Mouse (Mus musculus): ENCODE results near the gene Mei4. TPM values are rescaled to one million over a fixed set of nuclear protein-coding genes. Genes with fewer than 3 reads are reported as not detected.

Mei4 gene
- polyA plus RNA-seq, 1 experiment from 2014 or later: 0.67 TPM

DNA sequence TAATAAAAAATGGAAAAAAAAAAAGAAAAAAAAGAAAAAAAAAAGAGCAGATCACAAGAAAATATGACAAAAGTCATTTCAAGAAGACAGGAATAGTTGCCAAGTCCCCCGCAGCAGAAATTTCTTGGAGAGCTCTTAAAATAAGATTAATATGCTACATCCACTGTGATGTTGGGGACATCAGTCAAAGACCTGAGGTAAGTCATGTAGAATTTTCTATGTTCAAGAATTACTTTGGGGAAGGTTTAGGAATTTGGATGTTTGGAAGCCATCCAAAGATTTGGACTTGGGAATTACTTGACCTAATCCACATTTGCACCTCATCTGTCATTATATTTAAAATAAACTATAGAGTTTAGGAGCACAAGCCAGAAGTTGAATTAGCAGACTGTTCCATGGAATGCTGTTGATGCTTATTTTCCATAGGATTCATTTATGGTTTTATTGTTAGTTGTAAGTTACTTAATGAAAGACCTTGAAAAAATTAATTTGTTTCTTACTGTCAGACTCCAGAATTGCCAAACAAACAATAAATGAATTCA is 179.1 kb downstream of the Mei4 start:
- H3K27me3 ChIP-seq (ENCODE audit: control insufficient read depth, insufficient read depth, low read length): no peaks in the 10 kb centered on the region
- WGBS: 100% methylated on average over 1 of the region's 1 CpGs
- H3K9ac ChIP-seq (ENCODE audit: low read length): no peak overlapping the region
- no peak overlapping the region for H3K27ac ChIP-seq (replicated peaks; ENCODE audit: low read depth, low read length)
- no peaks in the 10 kb centered on the region for H3K9me3 ChIP-seq (ENCODE audit: control insufficient read depth, low read length)
- no peak overlapping the region for H3K4me2 ChIP-seq (ENCODE audit: low read depth, severe bottlenecking)
- no peaks in the 10 kb centered on the region for H3K4me1 ChIP-seq (ENCODE audit: control insufficient read depth, insufficient read depth, low read length)
- no peak for ATAC-seq (ENCODE audit: insufficient number of reproducible peaks, low FRiP score, low TSS enrichment, low read depth)
- no peaks in the 10 kb centered on the region for H3K36me3 ChIP-seq (ENCODE audit: control insufficient read depth, insufficient read depth, low read length)
- no peak for DNase-seq (ENCODE audit: low spot score)
- H3K4me3 ChIP-seq (ENCODE audit: low read depth, low read length): no peak overlapping the region

DNA sequence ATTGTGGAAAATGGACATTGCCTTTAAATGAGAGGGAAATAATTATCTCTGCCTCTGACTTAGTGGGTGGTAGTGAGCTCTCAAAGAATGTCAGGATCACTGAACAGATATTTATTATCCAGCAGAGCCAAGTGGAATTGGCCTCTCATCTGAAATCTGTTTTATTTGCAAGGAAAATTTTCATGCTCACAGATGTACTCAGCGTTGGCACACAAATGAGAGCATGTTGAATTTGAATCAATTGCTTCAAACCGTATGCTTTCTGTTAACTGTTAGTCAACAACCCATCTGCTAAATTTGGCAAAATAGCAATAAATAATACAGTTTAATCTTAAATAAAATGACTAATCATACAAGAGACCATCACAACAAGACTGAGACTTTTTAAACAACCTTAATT is 181.0 kb downstream of the Mei4 start:
- no peak overlapping the region for H3K9ac ChIP-seq (ENCODE audit: low read length)
- no peaks in the 10 kb centered on the region for H3K27me3 ChIP-seq (ENCODE audit: control insufficient read depth, insufficient read depth, low read length)
- ATAC-seq (ENCODE audit: insufficient number of reproducible peaks, low FRiP score, low TSS enrichment, low read depth) (no peak), DNase-seq (ENCODE audit: low spot score) (no peak)
- no peaks in the 10 kb centered on the region for H3K36me3 ChIP-seq (ENCODE audit: control insufficient read depth, insufficient read depth, low read length)
- no peak overlapping the region for H3K4me2 ChIP-seq (ENCODE audit: low read depth, severe bottlenecking)
- WGBS: 84% methylated on average over 2 of the region's 2 CpGs
- H3K27ac ChIP-seq (replicated peaks; ENCODE audit: low read depth, low read length): no peak overlapping the region
- no peak overlapping the region for H3K4me3 ChIP-seq (ENCODE audit: low read depth, low read length)
- H3K9me3 ChIP-seq (ENCODE audit: control insufficient read depth, low read length): no peaks in the 10 kb centered on the region
- H3K4me1 ChIP-seq (ENCODE audit: control insufficient read depth, insufficient read depth, low read length): no peaks in the 10 kb centered on the region

DNA sequence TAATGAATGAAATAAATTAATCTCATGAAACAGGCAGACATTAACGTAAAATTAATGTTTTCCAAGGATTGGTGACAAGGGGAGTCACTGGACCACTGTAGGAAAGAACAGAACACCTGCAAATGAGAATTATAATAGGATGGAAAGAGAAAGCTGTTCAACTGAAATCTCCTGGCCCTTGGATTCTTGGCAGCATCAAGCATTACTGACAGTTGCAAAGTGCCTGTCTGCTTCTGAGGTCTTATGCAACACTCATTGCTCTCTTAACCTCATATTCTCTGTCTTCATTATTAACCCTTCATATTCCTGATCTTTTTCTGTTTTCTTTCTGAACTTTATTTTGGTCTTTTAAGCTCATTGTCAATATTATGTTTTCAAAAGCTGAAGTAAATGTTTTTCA is 210.4 kb downstream of the Mei4 start:
- no peak overlapping the region for H3K9ac ChIP-seq (ENCODE audit: low read length)
- DNase-seq (ENCODE audit: low spot score) (no peak), ATAC-seq (ENCODE audit: insufficient number of reproducible peaks, low FRiP score, low TSS enrichment, low read depth) (no peak)
- no peak overlapping the region for H3K4me2 ChIP-seq (ENCODE audit: low read depth, severe bottlenecking)
- H3K4me3 ChIP-seq (ENCODE audit: low read depth, low read length): no peak overlapping the region
- 80% methylated on average over 1 of the region's 1 CpGs for WGBS
- H3K27me3 ChIP-seq (ENCODE audit: control insufficient read depth, insufficient read depth, low read length): no peaks in the 10 kb centered on the region
- H3K27ac ChIP-seq (replicated peaks; ENCODE audit: low read depth, low read length): no peak overlapping the region
- H3K36me3 ChIP-seq (ENCODE audit: control insufficient read depth, insufficient read depth, low read length): no peaks in the 10 kb centered on the region
- no peaks in the 10 kb centered on the region for H3K4me1 ChIP-seq (ENCODE audit: control insufficient read depth, insufficient read depth, low read length)
- H3K9me3 ChIP-seq (ENCODE audit: control insufficient read depth, low read length): no peaks in the 10 kb centered on the region

DNA sequence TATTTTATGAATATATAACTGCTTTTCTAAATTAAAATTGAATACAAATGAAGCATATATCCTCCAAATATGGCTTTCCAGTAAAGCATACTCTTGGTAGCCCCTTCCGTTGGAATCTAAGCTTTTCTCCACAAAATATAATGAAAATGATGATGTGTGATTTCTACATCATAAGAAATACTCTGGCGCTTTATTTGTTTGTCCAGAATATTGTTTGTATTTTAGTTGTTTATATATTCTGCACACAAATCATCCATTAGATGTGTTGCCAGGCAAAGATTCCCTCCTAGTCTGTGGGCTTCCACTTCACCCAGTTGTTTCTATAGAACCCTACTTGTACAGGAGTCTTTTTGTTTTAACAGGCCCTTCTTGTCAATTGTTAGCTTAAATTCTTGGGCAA is 211.8 kb downstream of the Mei4 start:
- Histone ChIP-seq H3K4me3 (ENCODE audit: low read depth, low read length) (no peak overlapping the region), H3K27ac (replicated peaks; ENCODE audit: low read depth, low read length) (no peak overlapping the region), H3K4me1 (ENCODE audit: control insufficient read depth, insufficient read depth, low read length) (no peaks in the 10 kb centered on the region), H3K9me3 (ENCODE audit: control insufficient read depth, low read length) (no peaks in the 10 kb centered on the region), H3K27me3 (ENCODE audit: control insufficient read depth, insufficient read depth, low read length) (no peaks in the 10 kb centered on the region), H3K9ac (ENCODE audit: low read length) (no peak overlapping the region), H3K36me3 (ENCODE audit: control insufficient read depth, insufficient read depth, low read length) (no peaks in the 10 kb centered on the region), H3K4me2 (ENCODE audit: low read depth, severe bottlenecking) (no peak overlapping the region)
- ATAC-seq (ENCODE audit: insufficient number of reproducible peaks, low FRiP score, low TSS enrichment, low read depth): no peak
- WGBS: 91% methylated on average over 2 of the region's 2 CpGs
- DNase-seq (ENCODE audit: low spot score): no peak

DNA sequence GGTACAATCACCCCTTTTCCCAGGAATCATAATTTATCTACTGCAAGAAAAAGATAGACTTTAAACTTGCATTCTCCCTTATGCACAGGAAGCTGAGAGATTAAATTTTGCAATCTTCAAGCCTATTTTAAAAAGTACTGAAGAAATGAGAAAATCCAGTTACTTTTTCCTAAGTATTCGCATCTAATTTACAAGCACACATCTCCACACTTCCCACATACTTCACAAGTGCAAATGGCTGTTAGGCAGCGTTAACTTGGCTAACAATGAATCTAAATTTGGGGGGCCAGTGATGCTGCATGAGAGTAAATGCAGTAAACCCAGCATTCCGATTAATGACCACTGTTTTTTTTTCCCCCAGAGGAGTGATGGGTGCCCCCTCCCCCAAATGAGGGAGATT is 232.9 kb downstream of the Mei4 start:
- H3K9me3 ChIP-seq (ENCODE audit: control insufficient read depth, low read length): no peaks in the 10 kb centered on the region
- no peak overlapping the region for H3K27ac ChIP-seq (replicated peaks; ENCODE audit: low read depth, low read length)
- WGBS: 68% methylated on average over 3 of the region's 3 CpGs
- H3K27me3 ChIP-seq (ENCODE audit: control insufficient read depth, insufficient read depth, low read length): no peaks in the 10 kb centered on the region
- no peak overlapping the region for H3K4me3 ChIP-seq (ENCODE audit: low read depth, low read length)
- H3K4me1 ChIP-seq (ENCODE audit: control insufficient read depth, insufficient read depth, low read length): no peaks in the 10 kb centered on the region
- ATAC-seq (ENCODE audit: insufficient number of reproducible peaks, low FRiP score, low TSS enrichment, low read depth): no peak
- no peaks in the 10 kb centered on the region for H3K36me3 ChIP-seq (ENCODE audit: control insufficient read depth, insufficient read depth, low read length)
- no peak for DNase-seq (ENCODE audit: low spot score)
- no peak overlapping the region for H3K4me2 ChIP-seq (ENCODE audit: low read depth, severe bottlenecking)
- H3K9ac ChIP-seq (ENCODE audit: low read length): no peak overlapping the region

DNA sequence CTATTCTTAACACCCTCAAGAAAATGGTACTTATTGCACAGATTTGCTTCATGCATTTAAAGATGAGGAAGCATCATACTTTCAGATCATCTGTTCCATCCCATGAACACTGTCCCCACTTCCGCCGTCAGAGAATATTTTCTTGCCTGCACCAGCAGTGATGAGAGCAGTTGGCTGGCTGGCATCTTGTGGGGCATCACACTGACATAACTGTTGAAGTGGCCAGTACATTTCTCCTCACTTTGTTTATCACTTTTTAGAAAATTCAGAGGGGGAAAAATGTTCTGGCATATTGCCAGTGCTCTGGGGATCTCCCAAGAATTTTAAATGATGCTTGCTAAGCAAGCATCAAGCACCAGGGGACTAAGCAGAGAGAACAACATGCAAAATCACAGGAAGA is 251.4 kb downstream of the Mei4 start:
- H3K4me1 ChIP-seq (ENCODE audit: control insufficient read depth, insufficient read depth, low read length): no peaks in the 10 kb centered on the region
- H3K4me2 ChIP-seq (ENCODE audit: low read depth, severe bottlenecking): no peak overlapping the region
- H3K27me3 ChIP-seq (ENCODE audit: control insufficient read depth, insufficient read depth, low read length): no peaks in the 10 kb centered on the region
- WGBS: 92% methylated on average over 2 of the region's 2 CpGs
- H3K27ac ChIP-seq (replicated peaks; ENCODE audit: low read depth, low read length): no peak overlapping the region
- no peak overlapping the region for H3K9ac ChIP-seq (ENCODE audit: low read length)
- H3K4me3 ChIP-seq (ENCODE audit: low read depth, low read length): no peak overlapping the region
- no peaks in the 10 kb centered on the region for H3K36me3 ChIP-seq (ENCODE audit: control insufficient read depth, insufficient read depth, low read length)
- no peak for DNase-seq (ENCODE audit: low spot score)
- no peaks in the 10 kb centered on the region for H3K9me3 ChIP-seq (ENCODE audit: control insufficient read depth, low read length)
- no peak for ATAC-seq (ENCODE audit: insufficient number of reproducible peaks, low FRiP score, low TSS enrichment, low read depth)

DNA sequence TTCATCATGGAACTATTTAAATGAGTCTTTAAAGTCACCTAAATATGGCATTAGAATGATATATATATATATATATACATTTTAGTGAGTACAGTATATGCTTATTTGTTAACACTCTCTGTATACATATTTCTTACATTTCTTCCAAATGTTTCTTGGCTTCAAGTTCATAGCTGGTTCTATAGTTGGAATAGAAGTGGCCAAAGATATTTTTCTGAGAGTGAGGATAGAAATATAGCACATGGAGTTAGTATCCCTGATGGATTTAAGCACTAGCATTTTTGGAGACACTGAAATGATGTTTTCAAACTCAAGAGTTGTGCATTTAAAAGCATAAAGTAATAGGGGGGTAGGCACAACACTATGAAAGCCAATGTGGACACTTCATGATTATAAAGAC is 272.6 kb downstream of the Mei4 start:
- Histone ChIP-seq H3K9me3 (ENCODE audit: control insufficient read depth, low read length) (no peaks in the 10 kb centered on the region), H3K4me2 (ENCODE audit: low read depth, severe bottlenecking) (no peak overlapping the region), H3K9ac (ENCODE audit: low read length) (no peak overlapping the region), H3K4me1 (ENCODE audit: control insufficient read depth, insufficient read depth, low read length) (no peaks in the 10 kb centered on the region), H3K27ac (replicated peaks; ENCODE audit: low read depth, low read length) (no peak overlapping the region), H3K36me3 (ENCODE audit: control insufficient read depth, insufficient read depth, low read length) (no peaks in the 10 kb centered on the region), H3K4me3 (ENCODE audit: low read depth, low read length) (no peak overlapping the region), H3K27me3 (ENCODE audit: control insufficient read depth, insufficient read depth, low read length) (no peaks in the 10 kb centered on the region)
- ATAC-seq (ENCODE audit: insufficient number of reproducible peaks, low FRiP score, low TSS enrichment, low read depth) (no peak), DNase-seq (ENCODE audit: low spot score) (no peak)

DNA sequence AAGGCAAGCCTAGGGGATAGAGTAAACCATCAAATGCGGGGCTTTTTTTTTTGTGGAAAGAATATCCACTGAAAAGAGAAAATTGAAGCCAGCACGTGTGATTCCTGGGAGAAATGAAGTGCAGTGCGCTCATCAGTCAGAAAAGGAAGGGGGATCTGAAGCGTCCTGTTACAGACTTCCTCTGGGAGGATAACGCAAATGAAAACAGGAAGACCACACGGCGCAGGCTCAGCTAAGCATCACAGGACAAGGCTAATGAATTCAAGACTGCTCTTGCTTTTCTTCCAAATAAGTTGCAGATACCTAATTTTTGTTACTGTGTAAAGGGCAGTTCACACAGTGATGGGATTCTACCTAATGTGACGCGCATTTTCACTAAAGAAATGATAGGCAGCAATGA is 296.7 kb downstream of the Mei4 start:
- no peak for ATAC-seq (ENCODE audit: insufficient number of reproducible peaks, low FRiP score, low TSS enrichment, low read depth)
- no peak overlapping the region for H3K4me3 ChIP-seq (ENCODE audit: low read depth, low read length)

DNA sequence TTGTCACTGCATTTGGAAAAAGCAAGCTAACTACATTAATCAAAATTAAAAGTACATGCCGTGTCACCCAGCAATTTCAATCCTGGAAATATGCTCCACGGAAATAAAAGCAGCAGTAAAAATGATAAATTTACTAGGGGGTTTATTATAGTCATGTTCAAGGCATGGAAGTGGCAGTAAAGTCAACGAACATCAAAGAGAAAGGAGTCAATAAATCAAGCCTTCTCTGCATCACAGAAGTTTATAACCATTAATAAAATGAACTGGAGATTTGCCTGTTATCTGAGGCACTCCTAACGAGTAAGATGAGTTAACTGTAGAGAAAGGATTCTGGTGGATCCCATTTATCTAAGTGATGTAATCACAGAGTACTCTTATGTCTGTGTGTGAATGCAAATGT is 298.9 kb downstream of the Mei4 start:
- no peak overlapping the region for H3K4me3 ChIP-seq (ENCODE audit: low read depth, low read length)
- H3K4me2 ChIP-seq (ENCODE audit: low read depth, severe bottlenecking): no peak overlapping the region
- ATAC-seq (ENCODE audit: insufficient number of reproducible peaks, low FRiP score, low TSS enrichment, low read depth): no peak
- 12% methylated on average over 4 of the region's 4 CpGs for WGBS
- DNase-seq (ENCODE audit: low spot score): no peak
- H3K4me1 ChIP-seq (ENCODE audit: control insufficient read depth, insufficient read depth, low read length): no peaks in the 10 kb centered on the region
- H3K27ac ChIP-seq (replicated peaks; ENCODE audit: low read depth, low read length): no peak overlapping the region
- H3K9ac ChIP-seq (ENCODE audit: low read length): no peak overlapping the region
- H3K36me3 ChIP-seq (ENCODE audit: control insufficient read depth, insufficient read depth, low read length): no peaks in the 10 kb centered on the region
- H3K9me3 ChIP-seq (ENCODE audit: control insufficient read depth, low read length): no peaks in the 10 kb centered on the region
- no peaks in the 10 kb centered on the region for H3K27me3 ChIP-seq (ENCODE audit: control insufficient read depth, insufficient read depth, low read length)

More for the DNA sequence above, 296.7 kb downstream of the Mei4 start:
- no peak for DNase-seq (ENCODE audit: low spot score)
- Histone ChIP-seq H3K27me3 (ENCODE audit: control insufficient read depth, insufficient read depth, low read length) (no peaks in the 10 kb centered on the region), H3K9me3 (ENCODE audit: control insufficient read depth, low read length) (no peaks in the 10 kb centered on the region), H3K4me1 (ENCODE audit: control insufficient read depth, insufficient read depth, low read length) (no peaks in the 10 kb centered on the region), H3K9ac (ENCODE audit: low read length) (no peak overlapping the region), H3K4me2 (ENCODE audit: low read depth, severe bottlenecking) (no peak overlapping the region), H3K27ac (replicated peaks; ENCODE audit: low read depth, low read length) (no peak overlapping the region), H3K36me3 (ENCODE audit: control insufficient read depth, insufficient read depth, low read length) (no peaks in the 10 kb centered on the region)
- WGBS: 34% methylated on average over 9 of the region's 9 CpGs
